Mouse (Mus musculus) thymus, postnatal 0 days (tissue): ENCODE results near the gene Gna15. TPM values are rescaled to one million over a fixed set of nuclear protein-coding genes. Genes with fewer than 3 reads are reported as not detected.

ENCODE experiments used
- DNase-seq: peaks from one replicate; pipeline ENCODE4 v3.0.0-alpha.2; 2015; ENCODE audit warnings: low spot score
- polyA plus RNA-seq: library from polyadenylated mRNA; unstranded; fragments of >200 nt; fragmentation: Nextera tagmentation; extraction: Ambion mirVana; gene quantifications from 2 replicates; pipeline ENCODE4 v1.2.1, GENCODE M21; 2015

Gene Gna15
- polyA plus RNA-seq, 1 experiment from 2014 or later: 3.5 TPM

- DNase-seq: no peak
Measured at GRCm38 (mm10) chr10:81467670-81468235, 56.3 kb downstream of the Gna15 start.

GRCm38 (mm10) chr10:81466881-81467280 lies 57.1 kb downstream of the Gna15 start:
- no peak for DNase-seq

- no peak for DNase-seq
Measured at GRCm38 (mm10) chr10:81466066-81466465, 58.0 kb downstream of the Gna15 start.

GRCm38 (mm10) chr10:81465265-81465645 lies 58.8 kb downstream of the Gna15 start:
- DNase-seq: no peak

- peak; percentile 35 for DNase-seq
Measured at GRCm38 (mm10) chr10:81464405-81465264, 59.4 kb downstream of the Gna15 start.

- DNase-seq: no peak
Measured at GRCm38 (mm10) chr10:81463531-81463930, 60.5 kb downstream of the Gna15 start.

GRCm38 (mm10) chr10:81462917-81463316 lies 61.1 kb downstream of the Gna15 start:
- no peak for DNase-seq

- DNase-seq: no peak
Measured at GRCm38 (mm10) chr10:81462415-81462804, 61.6 kb downstream of the Gna15 start.

GRCm38 (mm10) chr10:81461673-81462414 lies 62.2 kb downstream of the Gna15 start:
- no peak for DNase-seq

GRCm38 (mm10) chr10:81460951-81461350 lies 63.1 kb downstream of the Gna15 start:
- DNase-seq: no peak

GRCm38 (mm10) chr10:81460471-81460870 lies 63.6 kb downstream of the Gna15 start:
- DNase-seq: no peak

GRCm38 (mm10) chr10:81459399-81459798 lies 64.6 kb downstream of the Gna15 start:
- DNase-seq: no peak

GRCm38 (mm10) chr10:81458267-81458666 lies 65.8 kb downstream of the Gna15 start:
- DNase-seq: no peak

- DNase-seq: no peak
Measured at GRCm38 (mm10) chr10:81457624-81458023, 66.4 kb downstream of the Gna15 start.

- DNase-seq: no peak
Measured at GRCm38 (mm10) chr10:81456983-81457563, 67.0 kb downstream of the Gna15 start.

- no peak for DNase-seq
Measured at GRCm38 (mm10) chr10:81455181-81455895, 68.7 kb downstream of the Gna15 start, which contains the start of gene Nfic. Nfic (minus strand) TSS chr10:81455635.

GRCm38 (mm10) chr10:81454106-81454505 lies 69.9 kb downstream of the Gna15 start:
- DNase-seq: no peak

GRCm38 (mm10) chr10:81452947-81453288 lies 71.1 kb downstream of the Gna15 start:
- DNase-seq: no peak
